Mouse (Mus musculus): ENCODE data around the gene P3h4. TPM values are rescaled to one million over a fixed set of nuclear protein-coding genes. Genes with fewer than 3 reads are reported as not detected.

P3h4 gene
- polyA plus RNA-seq, 1 experiment from 2014 or later, result 23.4 TPM

GRCm38 (mm10) chr11:100395861-100396631, 18.6 kb downstream of the P3h4 start:
- Histone ChIP-seq H3K27me3 (ENCODE audit: low read depth, poor library complexity, severe bottlenecking) (peaks cover 47% of the 10 kb centered on the region), H3K9me3 (replicated peaks) (no peaks in the 10 kb centered on the region), H3K36me3 (no peaks in the 10 kb centered on the region), H3K27ac (replicated peaks) (no peak overlapping the region; the same call in 1 of the 2 replicates), H3K4me1 (peaks cover 44% of the 10 kb centered on the region), H3K4me3 (peak overlapping the region; percentile 61)
- WGBS, result 30% methylated on average over 17 of the region's 17 CpGs
- no peak for DNase-seq (ENCODE audit: low spot score)

GRCm38 (mm10) chr11:100395200-100395599, 19.4 kb downstream of the P3h4 start:
- 46% methylated on average over 11 of the region's 11 CpGs for WGBS
- peaks cover 52% of the 10 kb centered on the region for H3K4me1 ChIP-seq

GRCm38 (mm10) chr11:100394353-100395074, 20.1 kb downstream of the P3h4 start:
- Histone ChIP-seq H3K27ac (replicated peaks) (no peak overlapping the region), H3K4me3 (no peak overlapping the region), H3K4me1 (peaks cover 59% of the 10 kb centered on the region), H3K36me3 (no peaks in the 10 kb centered on the region), H3K9me3 (replicated peaks) (no peaks in the 10 kb centered on the region), H3K27me3 (ENCODE audit: low read depth, poor library complexity, severe bottlenecking) (peaks cover 44% of the 10 kb centered on the region)
- DNase-seq (ENCODE audit: low spot score), result no peak
- WGBS, result 82% methylated on average over 5 of the region's 5 CpGs

More at GRCm38 (mm10) chr11:100395200-100395599, 19.4 kb downstream of the P3h4 start:
- H3K27ac ChIP-seq (replicated peaks), result no peak overlapping the region
- H3K27me3 ChIP-seq (ENCODE audit: low read depth, poor library complexity, severe bottlenecking), result peaks cover 47% of the 10 kb centered on the region
- H3K9me3 ChIP-seq (replicated peaks), result no peaks in the 10 kb centered on the region
- H3K36me3 ChIP-seq, result no peaks in the 10 kb centered on the region
- no peak for DNase-seq (ENCODE audit: low spot score)
- H3K4me3 ChIP-seq, result 0 out of 2 replicates have a peak overlapping the region, but pooled peaks have one; percentile 61

- H3K27ac ChIP-seq (replicated peaks), result no peak overlapping the region
- no peak overlapping the region for H3K4me3 ChIP-seq
- peaks cover 44% of the 10 kb centered on the region for H3K27me3 ChIP-seq (ENCODE audit: low read depth, poor library complexity, severe bottlenecking)
- peaks cover 61% of the 10 kb centered on the region for H3K4me1 ChIP-seq
- no peaks in the 10 kb centered on the region for H3K9me3 ChIP-seq (replicated peaks)
- WGBS, result 81% methylated on average over 7 of the region's 7 CpGs
- H3K36me3 ChIP-seq, result no peaks in the 10 kb centered on the region
- DNase-seq (ENCODE audit: low spot score), result no peak
Observed at GRCm38 (mm10) chr11:100393733-100394132, 20.9 kb downstream of the P3h4 start.

- no peak overlapping the region for H3K4me3 ChIP-seq
- peaks cover 67% of the 10 kb centered on the region for H3K4me1 ChIP-seq
- WGBS, result 87% methylated on average over 5 of the region's 5 CpGs
- H3K27ac ChIP-seq (replicated peaks), result no peak overlapping the region
- H3K9me3 ChIP-seq (replicated peaks), result no peaks in the 10 kb centered on the region
- no peak for DNase-seq (ENCODE audit: low spot score)
- H3K27me3 ChIP-seq (ENCODE audit: low read depth, poor library complexity, severe bottlenecking), result peaks cover 44% of the 10 kb centered on the region
- H3K36me3 ChIP-seq, result no peaks in the 10 kb centered on the region
Observed at GRCm38 (mm10) chr11:100392958-100393357, 21.7 kb downstream of the P3h4 start.

GRCm38 (mm10) chr11:100391884-100392345, 22.7 kb downstream of the P3h4 start:
- Histone ChIP-seq H3K4me3 (no peak overlapping the region), H3K27ac (replicated peaks) (no peak overlapping the region), H3K4me1 (peaks cover 65% of the 10 kb centered on the region), H3K27me3 (ENCODE audit: low read depth, poor library complexity, severe bottlenecking) (peaks cover 38% of the 10 kb centered on the region), H3K9me3 (replicated peaks) (no peaks in the 10 kb centered on the region), H3K36me3 (no peaks in the 10 kb centered on the region)
- DNase-seq (ENCODE audit: low spot score), result no peak
- WGBS, result 78% methylated on average over 7 of the region's 7 CpGs

GRCm38 (mm10) chr11:100391081-100391883, 23.4 kb downstream of the P3h4 start:
- H3K4me3 ChIP-seq, result no peak overlapping the region
- H3K27me3 ChIP-seq (ENCODE audit: low read depth, poor library complexity, severe bottlenecking), result peaks cover 31% of the 10 kb centered on the region
- H3K36me3 ChIP-seq, result no peaks in the 10 kb centered on the region
- DNase-seq (ENCODE audit: low spot score), result peak; percentile 20
- H3K27ac ChIP-seq (replicated peaks), result peak overlapping the region; percentile 38; the same call in 1 of the 2 replicates
- peaks cover 59% of the 10 kb centered on the region for H3K4me1 ChIP-seq
- no peaks in the 10 kb centered on the region for H3K9me3 ChIP-seq (replicated peaks)
- 75% methylated on average over 9 of the region's 9 CpGs for WGBS

GRCm38 (mm10) chr11:100389931-100390445, 24.6 kb downstream of the P3h4 start:
- H3K36me3 ChIP-seq, result no peaks in the 10 kb centered on the region
- no peak for DNase-seq (ENCODE audit: low spot score)
- WGBS, result 51% methylated on average over 8 of the region's 8 CpGs
- H3K4me1 ChIP-seq, result peaks cover 46% of the 10 kb centered on the region
- H3K27me3 ChIP-seq (ENCODE audit: low read depth, poor library complexity, severe bottlenecking), result peaks cover 18% of the 10 kb centered on the region
- no peaks in the 10 kb centered on the region for H3K9me3 ChIP-seq (replicated peaks)
- peak overlapping the region; percentile 38; the same call in 1 of the 2 replicates for H3K27ac ChIP-seq (replicated peaks)
- H3K4me3 ChIP-seq, result no peak overlapping the region

GRCm38 (mm10) chr11:100388588-100388987, 26.0 kb downstream of the P3h4 start:
- WGBS, result 91% methylated on average over 6 of the region's 6 CpGs
- Histone ChIP-seq H3K27ac (replicated peaks) (0 out of 2 replicates have a peak overlapping the region, but pooled peaks have one; percentile 4), H3K36me3 (no peaks in the 10 kb centered on the region), H3K9me3 (replicated peaks) (no peaks in the 10 kb centered on the region), H3K4me3 (no peak overlapping the region), H3K4me1 (peaks cover 46% of the 10 kb centered on the region), H3K27me3 (ENCODE audit: low read depth, poor library complexity, severe bottlenecking) (peaks cover 4% of the 10 kb centered on the region)
- no peak for DNase-seq (ENCODE audit: low spot score)

- H3K9me3 ChIP-seq (replicated peaks), result no peaks in the 10 kb centered on the region
- H3K36me3 ChIP-seq, result peaks cover 7% of the 10 kb centered on the region
- no peaks in the 10 kb centered on the region for H3K27me3 ChIP-seq (ENCODE audit: low read depth, poor library complexity, severe bottlenecking)
- H3K4me3 ChIP-seq, result no peak overlapping the region
- DNase-seq (ENCODE audit: low spot score), result no peak
- H3K27ac ChIP-seq (replicated peaks), result no peak overlapping the region; the same call in 1 of the 2 replicates
- 69% methylated on average over 14 of the region's 14 CpGs for WGBS
- H3K4me1 ChIP-seq, result peaks cover 46% of the 10 kb centered on the region
Observed at GRCm38 (mm10) chr11:100387589-100388375, 26.9 kb downstream of the P3h4 start.

- 86% methylated on average over 6 of the region's 6 CpGs for WGBS
- no peaks in the 10 kb centered on the region for H3K9me3 ChIP-seq (replicated peaks)
- H3K27me3 ChIP-seq (ENCODE audit: low read depth, poor library complexity, severe bottlenecking), result no peaks in the 10 kb centered on the region
- H3K4me1 ChIP-seq, result peaks cover 42% of the 10 kb centered on the region
- DNase-seq (ENCODE audit: low spot score), result no peak
- no peak overlapping the region for H3K27ac ChIP-seq (replicated peaks)
- no peak overlapping the region for H3K4me3 ChIP-seq
- H3K36me3 ChIP-seq, result peaks cover 12% of the 10 kb centered on the region
Observed at GRCm38 (mm10) chr11:100387111-100387510, 27.5 kb downstream of the P3h4 start.
